Mouse (Mus musculus) hematopoietic multipotent progenitor cell, adult 10-12 weeks (in vitro differentiated cells): ENCODE results near the gene Olfr103. TPM values are rescaled to one million over a fixed set of nuclear protein-coding genes. Genes with fewer than 3 reads are reported as not detected.

Experiments used
- polyA plus RNA-seq: library from polyadenylated mRNA; stranded (reverse); fragments of >175 nt; gene quantifications from 2 replicates; pipeline ENCODE4 v1.2.3, GENCODE M21; 2012; ENCODE audit warnings: low replicate concordance

Olfr103 gene
- polyA plus RNA-seq: not detected in 2 replicates

DNA sequence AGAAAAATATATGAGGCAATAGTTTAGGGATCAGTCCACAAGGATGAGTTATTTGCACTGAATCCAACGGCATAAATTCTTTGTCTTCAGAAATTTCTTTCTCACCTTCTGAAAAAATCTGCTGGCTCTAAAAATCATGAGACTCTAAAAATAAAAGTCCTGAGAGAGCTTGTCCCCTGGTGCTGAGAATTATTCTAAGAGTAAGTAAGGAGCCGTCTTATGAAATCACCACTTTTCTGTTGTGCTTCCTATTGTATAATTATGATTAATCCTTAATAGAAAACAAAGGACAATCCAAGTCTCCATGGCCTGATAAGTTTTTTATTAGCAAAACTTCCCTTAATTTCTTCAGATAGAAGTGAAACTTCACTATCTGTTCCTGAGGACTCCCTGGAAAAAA lies at the start of gene Olfr103:
Gene Olfr103 (minus strand): TSS at position 101 of the 400 bp plus-strand sequence.

DNA sequence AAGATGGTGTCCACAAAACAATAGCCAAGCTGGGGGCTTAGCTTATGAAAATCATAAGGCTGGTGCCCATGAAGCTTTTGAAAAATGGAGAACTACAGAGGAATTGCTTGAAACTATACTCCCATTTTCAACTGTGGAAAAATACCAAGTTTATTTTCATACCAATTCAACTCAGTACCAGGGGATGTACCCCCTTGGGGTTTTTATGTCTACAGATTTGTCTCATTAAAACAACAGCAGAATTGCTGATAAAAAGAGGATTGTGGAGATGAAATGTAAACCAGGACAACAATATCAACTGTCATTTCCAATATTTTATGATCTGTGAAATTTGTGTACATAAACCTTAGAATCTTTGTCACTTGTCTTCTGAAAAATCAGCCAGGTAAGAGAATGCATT lies 39.2 kb upstream of the Olfr103 start, which contains the start of gene Olfr105-ps:
Gene Olfr105-ps (plus strand): TSS at position 301 of the 400 bp plus-strand sequence.

DNA sequence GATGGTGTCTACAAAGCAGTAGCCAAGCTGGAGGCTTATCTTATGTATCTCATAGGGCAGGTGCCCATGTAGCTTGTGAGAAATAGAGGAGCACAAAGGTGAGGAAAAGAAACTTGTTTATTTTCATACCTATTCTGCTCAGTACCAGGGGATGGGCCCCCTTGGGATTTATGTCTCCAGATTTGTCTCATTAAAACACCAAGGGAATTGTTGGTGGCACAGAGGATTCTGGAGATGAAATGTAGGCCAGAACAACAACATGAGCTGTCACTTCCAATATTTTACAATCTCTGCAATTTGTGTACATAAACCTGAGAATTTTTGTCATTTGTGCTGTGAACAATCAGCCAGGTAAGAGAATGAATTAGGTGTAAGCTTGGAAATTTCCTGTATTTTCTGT lies 19.8 kb upstream of the Olfr103 start, which contains the start of gene Olfr104-ps:
Gene Olfr104-ps (plus strand): TSS at position 301 of the 400 bp plus-strand sequence.

DNA sequence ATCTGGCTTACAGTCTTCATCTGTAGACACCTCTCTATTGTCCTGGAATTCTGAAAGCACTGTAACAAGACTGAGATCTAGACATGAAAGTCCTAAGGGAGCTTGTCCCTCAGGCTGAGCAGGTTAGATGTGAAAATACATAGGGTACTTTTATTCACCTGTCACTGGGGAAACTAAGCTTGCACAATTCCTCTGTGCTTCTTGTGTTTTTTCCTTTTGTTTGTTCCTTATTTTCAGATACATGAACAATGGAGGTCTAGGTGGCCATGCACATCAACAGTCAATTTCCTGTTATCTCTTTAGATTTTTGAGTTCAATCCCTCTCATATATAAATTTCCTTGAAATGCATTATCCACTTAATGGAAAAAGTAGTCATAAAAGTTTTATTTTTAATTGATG lies 22.5 kb downstream of the Olfr103 start, which contains the start of gene Olfr102:
Gene Olfr102 (minus strand): TSS at position 101 of the 400 bp plus-strand sequence.

DNA sequence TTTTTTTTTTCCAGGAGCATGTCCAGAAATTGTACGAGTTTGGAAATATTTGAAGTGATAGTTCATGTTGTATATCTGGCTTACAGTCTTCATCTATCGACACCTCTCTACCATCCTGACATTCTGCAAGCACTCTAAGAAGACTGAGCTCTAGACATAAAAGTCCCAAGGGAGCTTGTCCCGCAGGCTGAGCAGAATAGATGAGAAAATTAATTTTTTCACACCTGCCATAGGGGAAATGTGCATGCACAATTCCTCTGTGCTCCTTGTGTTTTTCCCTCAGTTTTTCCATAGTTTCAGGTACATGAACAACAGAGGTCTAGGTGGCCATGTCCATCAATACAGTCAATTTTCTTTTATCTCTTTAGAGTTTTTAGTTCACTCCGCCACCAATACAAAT lies 35.3 kb downstream of the Olfr103 start, which contains the start of gene Olfr101:
Gene Olfr101 (minus strand): TSS at position 101 of the 400 bp plus-strand sequence.

Other genes with a start within 250 kb of the Olfr103 start
- gene Olfr91, start 241.4 kb downstream of the Olfr103 start, polyA plus RNA-seq: not detected in 2 replicates
- gene Olfr92, start 219.6 kb downstream of the Olfr103 start, polyA plus RNA-seq: not detected in 2 replicates
- gene Olfr93, start 178.2 kb downstream of the Olfr103 start, polyA plus RNA-seq: not detected in 2 replicates
- gene Ubd, start 145.8 kb downstream of the Olfr103 start, polyA plus RNA-seq: 0.36 and 0.56 TPM in 2 replicates
- gene Olfr94, start 138.7 kb downstream of the Olfr103 start, polyA plus RNA-seq: not detected in 2 replicates
- not detected in 2 replicates for gene Olfr95, start 126.6 kb downstream of the Olfr103 start, polyA plus RNA-seq
- gene Olfr96, start 119.6 kb downstream of the Olfr103 start, polyA plus RNA-seq: not detected in 2 replicates
- not detected in 2 replicates for gene Olfr97, start 102.4 kb downstream of the Olfr103 start, polyA plus RNA-seq
- not detected in 2 replicates for gene Olfr98, start 75.9 kb downstream of the Olfr103 start, polyA plus RNA-seq
- gene H2-M3, start 69.5 kb downstream of the Olfr103 start, polyA plus RNA-seq: 2.8 and 9.9 TPM in 2 replicates
- not detected in 2 replicates for gene Olfr99, start 56.2 kb downstream of the Olfr103 start, polyA plus RNA-seq
- not detected in 2 replicates for gene Olfr101, start 35.4 kb downstream of the Olfr103 start, polyA plus RNA-seq
- gene Olfr102, start 22.6 kb downstream of the Olfr103 start, polyA plus RNA-seq: not detected in 2 replicates
- gene Olfr104-ps, start 19.9 kb upstream of the Olfr103 start, polyA plus RNA-seq: not detected in 2 replicates
- not detected in 2 replicates for gene Olfr105-ps, start 39.3 kb upstream of the Olfr103 start, polyA plus RNA-seq
- not detected in 2 replicates for gene Olfr106-ps, start 50.7 kb upstream of the Olfr103 start, polyA plus RNA-seq
- gene Olfr107, start 59.5 kb upstream of the Olfr103 start, polyA plus RNA-seq: not detected in 2 replicates
- gene Olfr108, start 105.8 kb upstream of the Olfr103 start, polyA plus RNA-seq: not detected in 2 replicates
- not detected in 2 replicates for gene Olfr109, start 119.2 kb upstream of the Olfr103 start, polyA plus RNA-seq
- gene H2-M2, start 143.9 kb upstream of the Olfr103 start, polyA plus RNA-seq: 0.64 and 1.3 TPM in 2 replicates
- gene Olfr110, start 152.8 kb upstream of the Olfr103 start, polyA plus RNA-seq: not detected in 2 replicates
- gene Olfr111, start 168.3 kb upstream of the Olfr103 start, polyA plus RNA-seq: not detected in 2 replicates
- not detected in 2 replicates for gene Olfr112, start 229.8 kb upstream of the Olfr103 start, polyA plus RNA-seq
- gene Olfr113, start 238.0 kb upstream of the Olfr103 start, polyA plus RNA-seq: not detected in 2 replicates